Mouse (Mus musculus) NIH3T3 (cell line): ENCODE data around the gene Actr3b.

Experiments
- DNase-seq: peaks from one replicate; pipeline ENCODE4 v3.0.0-alpha.2; 2012; ENCODE audit warnings: low read depth

Actr3b gene

GRCm38 (mm10) chr5:25889746-25890382, 130.1 kb downstream of the Actr3b start:
- no peak for DNase-seq

GRCm38 (mm10) chr5:25891321-25891720, 131.5 kb downstream of the Actr3b start:
- DNase-seq = peak; percentile 47
